Mouse (Mus musculus): ENCODE data around the gene Olfr320. TPM values are rescaled to one million over a fixed set of nuclear protein-coding genes. Genes with fewer than 3 reads are reported as not detected.
"Not testable (repeated sequence)": the region's sequence is repeated elsewhere in the genome, so short reads cannot be mapped to it uniquely, and the experiment has no call there.

Gene Olfr320
- polyA plus RNA-seq, 1 experiment from 2014 or later, result not detected

DNA sequence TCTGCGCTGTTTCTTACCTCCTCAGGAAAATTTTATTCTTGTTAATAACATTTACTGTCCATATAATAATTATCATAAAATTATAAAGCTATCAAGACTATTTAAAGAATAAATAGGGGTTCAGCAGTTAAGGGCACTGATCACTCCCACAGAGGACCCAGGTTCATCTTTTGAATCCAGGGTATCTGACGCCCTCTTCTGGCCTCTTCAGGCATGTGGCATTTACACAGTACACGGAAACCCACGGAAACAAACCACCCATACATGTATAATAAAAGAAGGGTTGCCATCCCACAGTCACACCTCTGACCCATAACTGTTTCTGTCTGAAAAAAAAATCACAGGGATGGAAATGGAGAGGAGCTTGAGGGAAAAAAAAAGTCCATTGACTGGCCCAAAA is 9.1 kb upstream of the Olfr320 start:
- ATAC-seq (replicated peaks; ENCODE audit: insufficient number of reproducible peaks, insufficient read depth, low FRiP score, low read depth), result no peak
- Histone ChIP-seq H3K4me2 (no peak overlapping the region), H3K9me3 (replicated peaks) (no peaks in the 10 kb centered on the region), H3K9ac (no peak overlapping the region), H3K27me3 (no peaks in the 10 kb centered on the region), H3K4me1 (replicated peaks) (no peaks in the 10 kb centered on the region), H3K27ac (no peak overlapping the region), H3K36me3 (no peaks in the 10 kb centered on the region), H3K4me3 (no peak overlapping the region)
- WGBS, result 51% methylated on average over 4 of the region's 4 CpGs

DNA sequence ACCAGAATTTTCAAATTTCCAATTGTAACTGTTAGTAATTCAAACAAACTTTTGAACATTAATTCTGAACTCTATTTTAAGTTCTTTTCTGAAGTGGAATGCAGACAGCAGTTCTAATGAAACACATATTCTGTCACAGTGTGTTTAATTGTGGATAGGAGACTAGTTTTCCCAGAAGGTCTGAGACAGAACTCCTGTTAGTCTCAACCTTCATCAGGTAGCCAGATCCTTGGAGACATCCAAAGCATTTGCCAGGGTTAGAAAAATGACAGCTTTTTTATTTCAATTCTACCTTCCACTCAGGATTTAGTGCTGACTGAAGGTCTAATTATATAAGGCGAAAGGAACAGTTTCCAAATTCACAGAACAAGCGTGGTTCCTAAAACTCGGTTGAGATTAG is 18.0 kb downstream of the Olfr320 start, which contains the start of gene Olfr319:
Olfr319 (plus strand) TSS at position 301 of the 400 bp plus-strand sequence.
- Histone ChIP-seq H3K4me2 (no peak within 1 kb of the TSS), H3K4me3 (no peak within 1 kb of the TSS), H3K27ac (no peak within 1 kb of the TSS), H3K4me1 (replicated peaks) (no peaks in the 10 kb centered on the region), H3K9ac (no peak within 1 kb of the TSS), H3K9me3 (replicated peaks) (no peaks in the 10 kb centered on the region; the same call in 1 of the 2 replicates), H3K36me3 (no peaks in the 10 kb centered on the region), H3K27me3 (no peaks in the 10 kb centered on the region)
- ATAC-seq (replicated peaks; ENCODE audit: insufficient number of reproducible peaks, insufficient read depth, low FRiP score, low read depth), result no peak
- WGBS, result 78% methylated on average over 3 of the region's 3 CpGs

DNA sequence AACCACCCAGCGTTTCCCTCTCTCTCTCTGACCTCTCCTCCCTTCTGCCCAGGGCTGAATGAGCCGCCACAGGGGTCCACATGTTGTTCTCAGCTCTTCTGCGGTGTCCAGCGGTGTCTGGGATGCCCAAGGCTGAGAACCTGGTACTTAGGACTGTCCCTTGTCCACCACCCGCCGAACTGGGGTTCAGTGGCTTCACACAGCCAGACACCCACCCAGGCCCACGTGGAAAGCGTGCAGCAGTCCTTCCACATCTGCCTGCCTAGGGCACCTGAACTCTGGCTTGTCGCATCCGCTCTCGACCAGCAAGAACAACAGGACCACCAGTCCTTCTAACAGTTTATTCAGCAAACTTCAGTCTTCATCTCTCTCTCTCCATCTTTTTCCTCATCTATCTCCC is 28.2 kb downstream of the Olfr320 start:
- whole genome bisulfite sequencing, result 76% methylated on average over 11 of the region's 11 CpGs
- Histone ChIP-seq H3K4me3 (no peak overlapping the region), H3K27ac (no peak overlapping the region), H3K4me2 (no peak overlapping the region), H3K9ac (no peak overlapping the region), H3K36me3 (no peaks in the 10 kb centered on the region), H3K9me3 (replicated peaks) (no peaks in the 10 kb centered on the region), H3K27me3 (no peaks in the 10 kb centered on the region), H3K4me1 (replicated peaks) (no peaks in the 10 kb centered on the region)
- no peak for ATAC-seq (replicated peaks; ENCODE audit: insufficient number of reproducible peaks, insufficient read depth, low FRiP score, low read depth)

DNA sequence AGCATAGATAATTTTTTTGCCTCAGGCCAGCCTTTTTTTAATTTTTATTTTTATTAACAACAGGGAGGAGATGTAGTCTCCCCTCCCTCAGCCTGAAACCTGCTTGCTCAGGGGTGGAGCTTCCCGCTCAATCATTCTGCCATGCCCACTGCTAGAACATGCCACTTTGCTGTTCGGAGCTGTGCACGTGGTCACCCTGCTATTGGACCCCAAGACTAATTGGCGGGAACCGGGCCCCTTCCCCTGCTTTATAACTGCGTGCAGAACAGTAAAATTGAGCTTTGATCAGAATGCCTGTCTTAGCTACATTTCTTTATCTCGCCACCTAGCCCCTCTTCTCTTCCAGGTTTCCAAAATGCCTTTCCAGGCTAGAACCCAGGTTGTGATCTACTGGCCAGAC is 36.8 kb downstream of the Olfr320 start:
- not testable (repeated sequence) for ATAC-seq (replicated peaks; ENCODE audit: insufficient number of reproducible peaks, insufficient read depth, low FRiP score, low read depth)

DNA sequence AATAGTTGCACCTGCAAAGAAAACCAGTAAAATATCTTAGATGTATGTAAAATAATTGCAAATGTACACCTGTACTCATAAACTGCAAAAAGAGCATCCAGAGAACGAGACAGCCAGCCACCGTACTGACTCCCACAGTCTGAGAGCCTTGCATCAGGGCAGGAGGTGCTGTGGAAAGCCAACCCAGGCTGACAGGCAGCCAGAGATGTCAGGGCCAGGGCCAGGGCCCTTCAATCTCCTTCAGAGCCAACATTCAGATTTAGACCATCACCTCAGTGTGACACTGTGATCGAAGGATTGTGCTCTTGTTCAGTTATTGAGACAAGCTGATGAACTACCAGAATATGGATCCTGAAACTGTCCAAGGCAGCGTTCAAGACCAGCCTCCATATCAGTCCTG is 38.8 kb downstream of the Olfr320 start:
- H3K4me1 ChIP-seq (replicated peaks), result no peaks in the 10 kb centered on the region
- H3K4me3 ChIP-seq, result no peak overlapping the region
- H3K27ac ChIP-seq, result no peak overlapping the region
- WGBS, result 79% methylated on average over 4 of the region's 4 CpGs
- H3K4me2 ChIP-seq, result no peak overlapping the region
- no peak for ATAC-seq (replicated peaks; ENCODE audit: insufficient number of reproducible peaks, insufficient read depth, low FRiP score, low read depth)
- H3K27me3 ChIP-seq, result no peaks in the 10 kb centered on the region
- no peaks in the 10 kb centered on the region for H3K9me3 ChIP-seq (replicated peaks)
- H3K36me3 ChIP-seq, result no peaks in the 10 kb centered on the region
- H3K9ac ChIP-seq, result no peak overlapping the region

More for the DNA sequence above, 36.8 kb downstream of the Olfr320 start:
- not testable (repeated sequence) for H3K4me1 ChIP-seq (replicated peaks); H3K4me3 ChIP-seq; H3K4me2 ChIP-seq; H3K27ac ChIP-seq; H3K27me3 ChIP-seq; H3K9ac ChIP-seq; H3K9me3 ChIP-seq (replicated peaks); H3K36me3 ChIP-seq
- 80% methylated on average over 7 of the region's 7 CpGs for WGBS

DNA sequence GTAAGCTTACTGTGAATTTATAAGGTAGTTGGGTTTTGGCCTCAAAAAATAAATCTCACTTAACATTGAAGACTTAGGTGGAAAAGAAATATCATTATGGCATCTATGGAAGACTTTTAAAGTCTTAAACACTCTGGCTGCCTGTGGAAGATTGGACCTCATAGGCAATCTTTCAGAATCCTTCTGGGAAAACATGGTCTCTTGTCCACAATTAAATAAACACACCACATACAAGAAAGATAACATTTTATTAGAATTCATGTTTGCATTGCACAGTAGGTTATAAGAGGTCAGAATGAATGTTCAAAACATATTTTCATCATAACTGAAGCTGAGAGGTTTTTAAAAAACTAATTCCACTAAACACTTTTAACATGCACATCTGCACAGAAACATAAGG is 43.0 kb downstream of the Olfr320 start, which contains the start of gene Olfr318:
Olfr318 (minus strand) TSS at position 101 of the 400 bp plus-strand sequence.
- no peak within 1 kb of the TSS for H3K27ac ChIP-seq
- no peaks in the 10 kb centered on the region for H3K9me3 ChIP-seq (replicated peaks)
- no peaks in the 10 kb centered on the region for H3K4me1 ChIP-seq (replicated peaks)
- no peak for ATAC-seq (replicated peaks; ENCODE audit: insufficient number of reproducible peaks, insufficient read depth, low FRiP score, low read depth)
- no peak within 1 kb of the TSS for H3K9ac ChIP-seq
- H3K4me3 ChIP-seq, result no peak within 1 kb of the TSS
- H3K27me3 ChIP-seq, result no peaks in the 10 kb centered on the region
- no peak within 1 kb of the TSS for H3K4me2 ChIP-seq
- no peaks in the 10 kb centered on the region for H3K36me3 ChIP-seq

DNA sequence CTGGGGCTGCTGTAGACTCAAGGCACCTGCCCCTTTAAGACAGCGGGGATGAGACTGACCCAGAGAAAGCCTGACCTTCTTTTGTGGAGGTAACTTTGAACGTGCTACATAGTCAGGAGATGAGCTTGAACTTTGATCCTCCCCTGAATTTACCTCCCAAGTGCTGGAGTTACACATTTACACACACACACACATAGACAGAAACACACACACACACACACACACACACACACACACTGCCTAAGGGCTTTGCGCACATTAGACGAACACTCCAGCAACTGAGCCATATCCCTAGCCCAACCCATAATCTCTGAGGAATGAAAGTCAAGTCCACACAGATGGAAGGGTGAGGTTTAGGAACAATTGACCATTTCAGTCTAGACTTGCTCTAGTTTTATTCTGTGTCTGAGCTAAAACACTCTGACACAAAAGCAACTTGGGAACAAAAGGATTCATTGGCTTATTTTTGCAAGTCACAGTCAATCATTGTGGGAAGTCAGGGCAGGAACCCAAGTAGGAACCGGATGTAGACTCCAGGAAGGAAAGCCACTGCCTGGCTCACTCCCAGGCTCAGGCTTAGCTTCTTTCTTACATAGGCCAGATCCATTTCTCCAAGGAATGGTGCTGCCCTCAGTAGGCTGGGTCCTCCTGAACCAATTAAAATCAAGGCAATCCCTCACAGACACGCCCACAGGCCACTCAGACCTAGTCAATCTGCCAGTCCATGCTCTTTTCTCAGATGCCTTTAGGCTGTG is 47.2 kb downstream of the Olfr320 start:
- H3K27me3 ChIP-seq; ATAC-seq (replicated peaks; ENCODE audit: insufficient number of reproducible peaks, insufficient read depth, low FRiP score, low read depth); H3K9ac ChIP-seq; H3K4me2 ChIP-seq; H3K4me3 ChIP-seq; H3K4me1 ChIP-seq (replicated peaks); H3K9me3 ChIP-seq (replicated peaks); H3K27ac ChIP-seq; H3K36me3 ChIP-seq: not testable (repeated sequence)
- WGBS, result 79% methylated on average over 6 of the region's 6 CpGs

DNA sequence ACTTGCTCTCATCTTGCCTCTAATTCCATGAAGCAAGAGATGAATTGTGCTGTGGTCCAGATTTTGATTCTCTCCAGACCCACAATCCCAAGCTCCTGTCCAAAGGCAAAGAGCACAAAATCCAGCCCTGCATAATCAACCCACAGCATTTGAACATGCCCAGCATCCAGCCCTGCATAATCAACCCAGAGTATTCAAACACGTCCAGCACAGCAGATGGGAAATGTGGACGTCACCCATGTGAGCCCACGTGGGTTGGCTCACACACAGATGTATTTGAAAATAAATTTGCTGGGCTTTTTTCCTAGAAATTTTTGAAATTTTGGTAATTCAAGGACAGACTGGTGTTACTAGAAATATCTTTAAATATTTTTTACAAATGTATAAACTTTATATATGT is 52.5 kb downstream of the Olfr320 start:
- Histone ChIP-seq H3K27ac (no peak overlapping the region), H3K9ac (no peak overlapping the region), H3K9me3 (replicated peaks) (no peaks in the 10 kb centered on the region), H3K27me3 (no peaks in the 10 kb centered on the region), H3K4me2 (no peak overlapping the region), H3K36me3 (no peaks in the 10 kb centered on the region), H3K4me1 (replicated peaks) (no peaks in the 10 kb centered on the region), H3K4me3 (no peak overlapping the region)
- ATAC-seq (replicated peaks; ENCODE audit: insufficient number of reproducible peaks, insufficient read depth, low FRiP score, low read depth), result no peak
- 50% methylated on average over 3 of the region's 3 CpGs for WGBS

Other genes with a start within 250 kb of the Olfr320 start
- not detected in 2 replicates for gene Gm12253, start 248.5 kb upstream of the Olfr320 start, polyA plus RNA-seq (2015; fragmentation: Nextera tagmentation; extraction: Ambion mirVana)
- gene Lypd9, start 228.2 kb upstream of the Olfr320 start, polyA plus RNA-seq (2015; fragmentation: Nextera tagmentation; extraction: Ambion mirVana), result not detected in 2 replicates
- gene Olfr30, start 218.8 kb upstream of the Olfr320 start, polyA plus RNA-seq (2015; fragmentation: Nextera tagmentation; extraction: Ambion mirVana), result not detected in 2 replicates
- not detected in 2 replicates for gene Olfr332, start 188.5 kb upstream of the Olfr320 start, polyA plus RNA-seq (2015; fragmentation: Nextera tagmentation; extraction: Ambion mirVana)
- not detected in 2 replicates for gene Olfr331, start 178.5 kb upstream of the Olfr320 start, polyA plus RNA-seq (2015; fragmentation: Nextera tagmentation; extraction: Ambion mirVana)
- gene Olfr330, start 146.3 kb upstream of the Olfr320 start, polyA plus RNA-seq (2015; fragmentation: Nextera tagmentation; extraction: Ambion mirVana), result 0.11 TPM in 1 of 2 replicates, not detected in the other
- not detected in 2 replicates for gene Olfr329-ps, start 134.7 kb upstream of the Olfr320 start, polyA plus RNA-seq (2015; fragmentation: Nextera tagmentation; extraction: Ambion mirVana)
- not detected in 2 replicates for gene Olfr328, start 125.5 kb upstream of the Olfr320 start, polyA plus RNA-seq (2015; fragmentation: Nextera tagmentation; extraction: Ambion mirVana)
- 0.06 TPM in 1 of 2 replicates, not detected in the other for gene Olfr224, start 110.5 kb upstream of the Olfr320 start, polyA plus RNA-seq (2015; fragmentation: Nextera tagmentation; extraction: Ambion mirVana)
- not detected in 2 replicates for gene Olfr325, start 103.4 kb upstream of the Olfr320 start, polyA plus RNA-seq (2015; fragmentation: Nextera tagmentation; extraction: Ambion mirVana)
- not detected in 2 replicates for gene Olfr324, start 86.0 kb upstream of the Olfr320 start, polyA plus RNA-seq (2015; fragmentation: Nextera tagmentation; extraction: Ambion mirVana)
- not detected in 2 replicates for gene 2210407C18Rik, start 65.0 kb upstream of the Olfr320 start, polyA plus RNA-seq (2015; fragmentation: Nextera tagmentation; extraction: Ambion mirVana)
- gene Olfr323, start 50.6 kb upstream of the Olfr320 start, polyA plus RNA-seq (2015; fragmentation: Nextera tagmentation; extraction: Ambion mirVana), result not detected in 2 replicates
- 0.16 and 0.44 TPM in 2 replicates for gene Trim58, start 40.6 kb upstream of the Olfr320 start, polyA plus RNA-seq (2015; fragmentation: Nextera tagmentation; extraction: Ambion mirVana)
- gene Olfr322, start 22.3 kb upstream of the Olfr320 start, polyA plus RNA-seq (2015; fragmentation: Nextera tagmentation; extraction: Ambion mirVana), result not detected in 2 replicates
- gene Olfr319, start 18.1 kb downstream of the Olfr320 start, polyA plus RNA-seq (2015; fragmentation: Nextera tagmentation; extraction: Ambion mirVana), result not detected in 2 replicates
- gene Olfr318, start 42.9 kb downstream of the Olfr320 start, polyA plus RNA-seq (2015; fragmentation: Nextera tagmentation; extraction: Ambion mirVana), result not detected in 2 replicates
- gene Olfr317, start 58.1 kb downstream of the Olfr320 start, polyA plus RNA-seq (2015; fragmentation: Nextera tagmentation; extraction: Ambion mirVana), result not detected in 2 replicates
- gene Olfr316, start 71.6 kb downstream of the Olfr320 start, polyA plus RNA-seq (2015; fragmentation: Nextera tagmentation; extraction: Ambion mirVana), result not detected in 2 replicates
- gene Olfr315, start 92.1 kb downstream of the Olfr320 start, polyA plus RNA-seq (2015; fragmentation: Nextera tagmentation; extraction: Ambion mirVana), result not detected in 2 replicates
- gene Olfr314, start 101.9 kb downstream of the Olfr320 start, polyA plus RNA-seq (2015; fragmentation: Nextera tagmentation; extraction: Ambion mirVana), result not detected in 2 replicates
- 0.62 and 1.1 TPM in 2 replicates for gene Fam183b, start 120.9 kb downstream of the Olfr320 start, polyA plus RNA-seq (2015; fragmentation: Nextera tagmentation; extraction: Ambion mirVana)
- 0.14 TPM in 1 of 2 replicates, not detected in the other for gene Olfr313, start 133.9 kb downstream of the Olfr320 start, polyA plus RNA-seq (2015; fragmentation: Nextera tagmentation; extraction: Ambion mirVana)
- gene Olfr312, start 148.1 kb downstream of the Olfr320 start, polyA plus RNA-seq (2015; fragmentation: Nextera tagmentation; extraction: Ambion mirVana), result 0.11 and 0.16 TPM in 2 replicates
- 0.11 and 0.14 TPM in 2 replicates for gene Olfr311, start 158.2 kb downstream of the Olfr320 start, polyA plus RNA-seq (2015; fragmentation: Nextera tagmentation; extraction: Ambion mirVana)
- gene Gm12258, start 166.1 kb downstream of the Olfr320 start, polyA plus RNA-seq (2015; fragmentation: Nextera tagmentation; extraction: Ambion mirVana), result 3.8 and 4.6 TPM in 2 replicates
- 3.2 and 4.7 TPM in 2 replicates for gene 2810021J22Rik, start 186.1 kb downstream of the Olfr320 start, polyA plus RNA-seq (2015; fragmentation: Nextera tagmentation; extraction: Ambion mirVana)
- 3.1 and 4.4 TPM in 2 replicates for gene Zfp39, start 223.1 kb downstream of the Olfr320 start, polyA plus RNA-seq (2015; fragmentation: Nextera tagmentation; extraction: Ambion mirVana)
- gene Btnl10, start 236.8 kb downstream of the Olfr320 start, polyA plus RNA-seq (2015; fragmentation: Nextera tagmentation; extraction: Ambion mirVana), result 0.16 TPM in 1 of 2 replicates, not detected in the other

All from heart, embryonic 15.5 days (tissue).